Mouse (Mus musculus) limb, embryonic 15.5 days (tissue): ENCODE results near the gene Luc7l2. TPM values are rescaled to one million over a fixed set of nuclear protein-coding genes. Genes with fewer than 3 reads are reported as not detected.

Source experiments
- ATAC-seq: fragments of 200-750 bp; cut with Nextera tagmentation; 2 replicates; pipeline ENCODE4 v1.8.0; 2017; ENCODE audit warnings: low read depth, moderate TSS enrichment; ENCODE audit not compliant: insufficient number of reproducible peaks, low FRiP score, low TSS enrichment
- H3K27ac ChIP-seq: fragments of 300-500 bp; sonication (generic); 2 replicates; pipeline ENCODE4 v1.5.1; 2015; ENCODE audit warnings: moderate library complexity, mild to moderate bottlenecking, inconsistent platforms
- H3K27me3 ChIP-seq: fragments of 300-500 bp; sonication (generic); 2 replicates; pipeline ENCODE4 v1.6.1; 2015; ENCODE audit warnings: inconsistent platforms
- H3K36me3 ChIP-seq: fragments of 300-500 bp; sonication (generic); 2 replicates; pipeline ENCODE4 v1.6.1; 2015; ENCODE audit warnings: inconsistent platforms
- H3K4me1 ChIP-seq: fragments of 300-500 bp; sonication (generic); 2 replicates; pipeline ENCODE4 v1.6.1; 2015; ENCODE audit warnings: inconsistent platforms
- H3K4me2 ChIP-seq: fragments of 300-500 bp; sonication (generic); 2 replicates; pipeline ENCODE4 v1.6.1; 2015; ENCODE audit warnings: mild to moderate bottlenecking, inconsistent platforms
- H3K4me3 ChIP-seq: fragments of 300-500 bp; sonication (generic); 2 replicates; pipeline ENCODE4 v1.5.1; 2015; ENCODE audit warnings: mild to moderate bottlenecking, inconsistent platforms
- H3K9ac ChIP-seq: fragments of 300-500 bp; sonication (generic); 2 replicates; pipeline ENCODE4 v1.6.1; 2015; ENCODE audit warnings: inconsistent platforms
- H3K9me3 ChIP-seq: fragments of 300-500 bp; sonication (generic); 2 replicates; pipeline ENCODE4 v1.6.1; 2016; ENCODE audit warnings: inconsistent platforms
- WGBS: fragments of 180-500 bp; shearing (Covaris S2); methylation state at CpG from one replicate; pipeline ENCODE4 v1.1.7; 2015; 5-methylcytosine and 5-hydroxymethylcytosine counted together
- polyA plus RNA-seq: library from polyadenylated mRNA; unstranded; fragments of >200 nt; fragmentation: Nextera tagmentation; extraction: Ambion mirVana; gene quantifications from 2 replicates; pipeline ENCODE4 v1.2.1, GENCODE M21; 2015

Luc7l2 gene
- polyA plus RNA-seq, 1 experiment from 2014 or later: 41.9 TPM

DNA sequence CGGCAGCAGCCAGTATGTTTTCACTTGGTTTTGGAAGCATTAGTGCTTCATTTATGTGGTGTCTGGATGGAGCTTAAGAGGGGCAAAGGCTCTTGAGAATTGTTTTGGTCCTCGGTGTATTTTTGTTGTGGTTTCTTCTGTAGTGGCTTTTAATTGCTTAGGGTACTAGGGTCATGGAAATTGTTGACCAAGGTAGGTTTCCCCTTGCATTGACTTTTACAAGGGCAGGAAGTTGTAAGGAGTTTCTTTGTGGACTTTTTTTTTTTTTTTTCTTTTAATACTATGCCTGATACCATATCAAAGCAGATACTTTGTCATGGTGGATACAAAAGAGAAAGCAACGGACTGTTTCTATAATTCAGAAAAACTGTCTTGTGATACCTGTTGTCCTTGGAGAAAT, 30.6 kb downstream of the Luc7l2 start:
- Histone ChIP-seq H3K4me1 (no peaks in the 10 kb centered on the region), H3K9me3 (no peaks in the 10 kb centered on the region), H3K36me3 (peaks cover 50% of the 10 kb centered on the region), H3K9ac (no peak overlapping the region), H3K27ac (no peak overlapping the region), H3K4me2 (no peak overlapping the region), H3K27me3 (no peaks in the 10 kb centered on the region), H3K4me3 (no peak overlapping the region)
- no peak for ATAC-seq
- 83% methylated on average over 3 of the region's 3 CpGs for WGBS

DNA sequence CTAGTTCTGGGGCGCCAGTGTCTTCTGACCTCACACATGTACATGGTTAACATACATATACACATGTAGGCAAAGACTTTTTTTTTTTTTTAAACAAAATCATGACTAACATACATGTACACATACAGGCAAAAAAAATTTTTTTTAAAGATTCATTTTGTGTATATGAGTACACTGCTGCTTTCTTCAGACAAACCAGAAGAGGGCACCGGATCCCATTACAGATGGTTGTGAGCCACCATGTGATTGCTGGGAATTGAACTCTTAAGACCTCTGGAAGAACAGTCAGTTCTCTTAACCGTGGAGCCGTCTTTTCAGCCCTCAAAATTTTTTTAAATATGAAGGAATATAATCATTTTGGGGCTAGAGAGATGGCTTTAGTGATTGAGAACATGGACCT, 46.3 kb downstream of the Luc7l2 start:
- WGBS: 89% methylated on average over 4 of the region's 4 CpGs
- no peak for ATAC-seq

DNA sequence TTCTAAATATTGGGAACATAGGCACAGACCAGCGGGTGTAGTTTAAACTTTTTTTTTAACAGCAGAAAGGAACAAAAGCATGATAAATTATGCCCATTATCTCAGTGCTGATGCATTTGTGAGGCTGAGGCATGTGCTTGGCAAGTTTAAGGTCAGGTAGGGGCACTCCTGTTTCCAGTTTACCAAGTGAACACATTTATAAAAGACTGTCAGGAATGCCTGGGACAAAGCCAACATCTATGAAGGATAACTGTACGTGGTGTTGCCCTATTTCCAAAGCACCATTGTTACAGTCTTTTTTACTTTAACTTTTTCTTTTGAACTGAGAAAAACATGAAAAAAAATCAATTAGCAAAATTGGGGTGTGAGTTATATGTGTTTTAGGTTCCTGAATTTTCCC, 58.8 kb downstream of the Luc7l2 start:
- ATAC-seq: no peak
- no peak overlapping the region for H3K27ac ChIP-seq
- no peak overlapping the region for H3K4me3 ChIP-seq
- peaks cover 41% of the 10 kb centered on the region for H3K36me3 ChIP-seq
- H3K4me1 ChIP-seq: no peaks in the 10 kb centered on the region
- H3K9me3 ChIP-seq: no peaks in the 10 kb centered on the region
- no peak overlapping the region for H3K4me2 ChIP-seq
- WGBS: 55% methylated on average over 2 of the region's 2 CpGs
- no peaks in the 10 kb centered on the region for H3K27me3 ChIP-seq
- no peak overlapping the region for H3K9ac ChIP-seq

More for the DNA sequence above, 46.3 kb downstream of the Luc7l2 start:
- Histone ChIP-seq H3K36me3 (peaks cover 50% of the 10 kb centered on the region), H3K4me2 (no peak overlapping the region), H3K9me3 (no peaks in the 10 kb centered on the region), H3K9ac (no peak overlapping the region), H3K27me3 (no peaks in the 10 kb centered on the region), H3K4me1 (no peaks in the 10 kb centered on the region), H3K4me3 (no peak overlapping the region), H3K27ac (no peak overlapping the region)

DNA sequence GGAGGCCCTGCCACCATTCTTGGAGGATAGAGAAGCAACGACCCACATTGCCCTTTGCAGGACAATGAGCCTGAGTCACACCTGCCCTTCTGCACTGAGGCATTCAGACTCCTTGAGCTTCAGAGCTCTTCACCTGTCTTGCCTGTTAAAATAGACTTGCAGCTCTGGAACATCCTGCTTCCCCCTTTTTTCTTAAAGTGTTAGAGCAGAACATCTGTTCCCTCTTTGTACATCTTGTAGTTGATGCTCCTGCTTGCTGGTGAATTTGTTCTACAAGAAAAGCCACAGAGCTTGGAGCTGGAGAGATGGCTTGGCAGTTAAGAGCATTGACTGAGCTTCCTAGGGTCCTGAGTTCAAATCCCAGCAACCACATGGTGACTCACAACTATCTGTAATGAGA, 71.3 kb downstream of the Luc7l2 start:
- Histone ChIP-seq H3K4me3 (no peak overlapping the region), H3K27ac (no peak overlapping the region), H3K9me3 (no peaks in the 10 kb centered on the region), H3K27me3 (no peaks in the 10 kb centered on the region), H3K9ac (no peak overlapping the region), H3K4me1 (no peaks in the 10 kb centered on the region), H3K4me2 (no peak overlapping the region), H3K36me3 (peaks cover 33% of the 10 kb centered on the region)
- 89% methylated on average over 1 of the region's 1 CpGs for WGBS
- no peak for ATAC-seq

DNA sequence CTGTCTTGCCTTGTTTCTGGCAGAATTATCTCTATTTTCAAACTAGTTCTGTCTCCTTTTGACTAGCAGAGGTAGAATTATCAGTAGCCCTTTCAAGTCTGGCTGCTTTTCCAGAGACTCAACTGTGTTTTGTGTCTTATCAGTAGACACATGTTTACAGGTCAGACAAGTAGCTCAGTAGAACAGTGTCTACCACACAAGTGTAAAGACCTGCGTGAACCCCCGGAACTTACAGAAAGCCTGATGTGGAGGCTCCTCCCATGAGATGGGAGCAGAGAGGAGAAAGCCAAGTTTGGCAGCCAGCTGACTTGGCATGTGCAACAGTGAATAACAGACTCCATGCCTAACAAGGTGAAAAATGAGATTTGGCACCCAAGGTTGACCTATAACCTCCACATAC, 72.3 kb downstream of the Luc7l2 start:
- Histone ChIP-seq H3K4me2 (no peak overlapping the region), H3K9me3 (no peaks in the 10 kb centered on the region), H3K9ac (no peak overlapping the region), H3K27me3 (no peaks in the 10 kb centered on the region), H3K27ac (no peak overlapping the region), H3K4me3 (no peak overlapping the region), H3K36me3 (peaks cover 26% of the 10 kb centered on the region), H3K4me1 (no peaks in the 10 kb centered on the region)
- 90% methylated on average over 2 of the region's 2 CpGs for WGBS
- ATAC-seq: no peak

DNA sequence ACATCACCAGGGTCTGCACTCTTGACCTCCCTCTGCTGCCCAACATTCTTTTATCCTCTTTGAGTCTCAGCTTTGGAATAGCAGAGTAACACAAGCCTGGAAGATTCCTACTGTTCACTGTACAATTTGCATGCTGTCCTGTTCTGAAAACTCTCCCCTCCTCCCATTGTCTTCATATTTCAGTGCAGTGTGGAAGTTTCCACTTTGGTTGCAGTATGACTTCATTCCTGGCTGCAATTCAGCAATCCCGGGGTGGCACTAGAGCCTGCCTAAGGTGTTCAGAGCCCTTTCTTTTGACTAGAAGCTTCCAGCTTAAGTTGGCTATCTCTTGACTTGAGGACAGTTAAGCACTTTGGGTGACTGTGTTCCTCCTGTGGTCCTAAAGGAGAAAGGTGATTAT, 73.3 kb downstream of the Luc7l2 start:
- Histone ChIP-seq H3K9me3 (no peaks in the 10 kb centered on the region), H3K27ac (no peak overlapping the region), H3K4me1 (no peaks in the 10 kb centered on the region), H3K36me3 (peaks cover 17% of the 10 kb centered on the region), H3K9ac (no peak overlapping the region), H3K4me2 (no peak overlapping the region), H3K27me3 (no peaks in the 10 kb centered on the region), H3K4me3 (no peak overlapping the region)
- ATAC-seq: no peak
- WGBS: 60% methylated on average over 1 of the region's 1 CpGs

DNA sequence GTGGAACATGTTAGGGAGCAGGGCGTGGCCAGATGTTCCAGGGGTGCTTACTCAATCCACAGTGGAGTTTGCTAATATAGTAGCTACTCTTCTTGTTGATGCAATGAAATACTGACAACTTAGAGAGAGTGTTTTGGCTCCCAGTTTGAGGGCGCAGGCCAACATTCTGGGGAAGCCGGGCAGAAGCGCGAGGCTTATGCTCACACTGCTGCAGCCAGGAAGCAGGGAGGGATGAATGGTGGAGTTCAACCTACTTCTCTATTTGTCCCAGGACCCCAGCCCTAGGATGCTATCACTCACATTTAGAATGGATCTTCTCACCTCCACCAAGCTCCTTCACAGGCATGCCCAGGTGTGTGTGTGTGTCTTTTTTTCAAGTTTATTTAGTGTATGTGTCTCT, 75.0 kb downstream of the Luc7l2 start:
- Histone ChIP-seq H3K27me3 (no peaks in the 10 kb centered on the region), H3K27ac (no peak overlapping the region), H3K9me3 (no peaks in the 10 kb centered on the region), H3K4me3 (no peak overlapping the region), H3K4me1 (no peaks in the 10 kb centered on the region), H3K36me3 (peaks cover 14% of the 10 kb centered on the region), H3K9ac (no peak overlapping the region), H3K4me2 (no peak overlapping the region)
- ATAC-seq: no peak
- 87% methylated on average over 5 of the region's 5 CpGs for WGBS

DNA sequence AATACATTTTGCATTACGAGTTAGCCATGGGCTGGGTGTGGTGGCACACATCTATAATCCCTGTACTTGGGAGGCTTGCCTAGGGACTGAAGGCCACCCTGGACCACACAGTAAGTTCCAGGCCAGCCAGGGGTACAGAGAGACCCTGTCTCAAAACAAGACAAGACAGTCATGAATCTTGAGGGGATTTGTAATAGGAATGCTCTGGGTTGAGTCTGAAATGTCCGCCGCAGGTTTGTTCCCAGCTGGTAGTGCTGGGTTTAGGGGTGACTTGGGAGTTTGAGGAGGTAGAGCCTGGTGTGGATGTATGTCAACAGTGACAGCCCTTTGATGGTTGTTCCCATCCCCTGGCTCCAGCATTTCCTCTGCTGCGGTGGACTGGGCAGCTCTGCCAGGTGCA, 75.9 kb downstream of the Luc7l2 start:
- no peaks in the 10 kb centered on the region for H3K27me3 ChIP-seq
- 89% methylated on average over 4 of the region's 4 CpGs for WGBS
- ATAC-seq: no peak

DNA sequence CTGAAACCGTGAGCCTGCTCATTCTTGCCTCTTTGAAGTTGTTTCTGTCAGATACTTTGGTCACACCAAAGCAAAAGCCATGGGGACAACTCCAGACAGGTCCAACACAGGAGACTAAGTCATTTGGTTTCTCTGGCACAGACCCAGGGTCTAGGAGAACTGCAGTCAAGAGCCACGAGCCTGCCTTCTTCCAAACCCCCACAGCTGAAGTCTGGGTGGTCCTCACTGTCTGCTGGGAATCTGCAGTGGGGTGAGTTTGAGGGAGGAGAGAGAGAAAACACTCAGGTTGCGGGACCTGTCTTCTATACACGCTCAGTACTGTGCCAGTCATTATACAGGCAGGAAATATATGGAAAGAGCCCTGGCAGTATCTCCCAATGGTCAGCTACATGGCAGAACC, 76.4 kb downstream of the Luc7l2 start:
- Histone ChIP-seq H3K27me3 (no peaks in the 10 kb centered on the region), H3K4me3 (no peak overlapping the region), H3K27ac (no peak overlapping the region), H3K9me3 (no peaks in the 10 kb centered on the region), H3K4me2 (no peak overlapping the region), H3K36me3 (peaks cover 14% of the 10 kb centered on the region), H3K4me1 (no peaks in the 10 kb centered on the region), H3K9ac (no peak overlapping the region)
- WGBS: 68% methylated on average over 4 of the region's 4 CpGs
- no peak for ATAC-seq

More for the DNA sequence above, 75.9 kb downstream of the Luc7l2 start:
- no peaks in the 10 kb centered on the region for H3K9me3 ChIP-seq
- H3K4me1 ChIP-seq: no peaks in the 10 kb centered on the region
- no peak overlapping the region for H3K27ac ChIP-seq
- H3K4me2 ChIP-seq: no peak overlapping the region
- no peak overlapping the region for H3K4me3 ChIP-seq
- H3K9ac ChIP-seq: no peak overlapping the region
- H3K36me3 ChIP-seq: peaks cover 14% of the 10 kb centered on the region

DNA sequence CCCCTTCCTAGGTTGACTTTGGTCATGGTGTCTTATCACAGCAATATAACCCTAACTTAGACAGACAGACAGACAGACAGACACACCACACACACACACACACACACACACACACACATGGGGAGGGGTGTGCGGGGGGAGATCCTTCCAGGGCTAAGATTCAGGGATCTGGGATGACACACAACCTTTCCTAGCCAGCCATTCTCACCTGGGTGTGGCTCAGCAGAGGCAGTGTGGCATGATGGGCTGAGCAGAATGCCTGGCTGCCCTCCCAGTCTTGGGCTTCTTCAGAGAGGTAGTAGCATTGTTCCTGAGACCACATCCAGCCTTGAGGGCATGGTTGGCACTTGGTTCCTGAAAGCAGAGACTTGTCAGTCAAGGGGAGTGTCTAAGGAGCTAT, 78.4 kb downstream of the Luc7l2 start:
- 73% methylated on average over 1 of the region's 1 CpGs for WGBS
- peaks cover 14% of the 10 kb centered on the region for H3K36me3 ChIP-seq
- no peak overlapping the region for H3K4me3 ChIP-seq
- no peaks in the 10 kb centered on the region for H3K4me1 ChIP-seq
- H3K9ac ChIP-seq: no peak overlapping the region
- no peak overlapping the region for H3K4me2 ChIP-seq
- no peak for ATAC-seq
- H3K27me3 ChIP-seq: peaks cover 15% of the 10 kb centered on the region
- H3K27ac ChIP-seq: no peak overlapping the region
- H3K9me3 ChIP-seq: no peaks in the 10 kb centered on the region

DNA sequence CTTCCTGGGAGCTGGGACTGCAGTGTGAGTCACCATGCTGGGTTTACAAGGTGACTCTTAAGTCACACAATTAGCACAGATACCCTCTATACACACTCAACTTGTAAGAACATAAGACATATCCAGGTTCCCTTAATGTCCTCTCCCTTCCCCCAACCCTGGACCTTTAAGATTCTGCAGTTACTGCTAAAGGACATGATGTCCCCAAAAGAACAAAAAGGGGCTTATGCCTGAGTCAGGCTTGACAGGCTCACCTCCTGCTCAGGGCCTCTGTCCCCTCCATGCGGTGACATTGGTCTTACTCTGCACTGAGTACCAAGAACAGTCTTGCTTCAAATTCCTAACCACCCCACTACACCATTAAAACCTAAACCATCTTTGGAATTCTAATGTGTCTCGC, 81.7 kb downstream of the Luc7l2 start:
- Histone ChIP-seq H3K9me3 (no peaks in the 10 kb centered on the region), H3K4me3 (no peak overlapping the region), H3K4me1 (peaks cover 20% of the 10 kb centered on the region), H3K27ac (no peak overlapping the region), H3K9ac (no peak overlapping the region), H3K36me3 (peaks cover 8% of the 10 kb centered on the region; the same call in 1 of the 2 replicates), H3K4me2 (no peak overlapping the region), H3K27me3 (peaks cover 47% of the 10 kb centered on the region)
- WGBS: 72% methylated on average over 2 of the region's 2 CpGs
- no peak for ATAC-seq

DNA sequence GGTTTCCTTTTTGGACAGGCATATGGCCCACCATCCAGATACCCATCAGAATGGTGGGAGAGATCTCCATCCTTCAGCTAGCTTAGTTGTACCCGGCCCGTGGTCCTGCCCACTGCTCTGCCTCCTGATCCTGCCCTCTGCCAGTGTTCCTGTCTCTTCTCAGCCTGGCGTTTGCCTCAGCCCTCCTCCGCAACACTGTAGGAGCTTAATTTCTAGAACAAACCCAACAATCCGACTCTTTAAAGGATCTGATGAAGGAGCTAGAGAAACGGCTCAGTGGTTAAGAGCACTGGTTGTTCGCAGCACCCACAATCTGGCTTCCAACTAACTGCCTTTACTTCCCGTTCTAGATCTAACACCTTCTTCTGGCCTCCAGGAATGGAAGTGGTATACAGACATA, 83.3 kb downstream of the Luc7l2 start:
- H3K4me2 ChIP-seq: no peak overlapping the region

More for the DNA sequence above, 83.3 kb downstream of the Luc7l2 start:
- no peak for ATAC-seq
- no peak overlapping the region for H3K27ac ChIP-seq
- H3K4me1 ChIP-seq: peaks cover 20% of the 10 kb centered on the region
- H3K4me3 ChIP-seq: no peak overlapping the region
- peaks cover 61% of the 10 kb centered on the region for H3K27me3 ChIP-seq
- WGBS: 84% methylated on average over 8 of the region's 8 CpGs
- no peak overlapping the region for H3K9ac ChIP-seq
- H3K36me3 ChIP-seq: peaks cover 5% of the 10 kb centered on the region; the same call in 1 of the 2 replicates
- no peaks in the 10 kb centered on the region for H3K9me3 ChIP-seq
